In the genomic region with DNA sequence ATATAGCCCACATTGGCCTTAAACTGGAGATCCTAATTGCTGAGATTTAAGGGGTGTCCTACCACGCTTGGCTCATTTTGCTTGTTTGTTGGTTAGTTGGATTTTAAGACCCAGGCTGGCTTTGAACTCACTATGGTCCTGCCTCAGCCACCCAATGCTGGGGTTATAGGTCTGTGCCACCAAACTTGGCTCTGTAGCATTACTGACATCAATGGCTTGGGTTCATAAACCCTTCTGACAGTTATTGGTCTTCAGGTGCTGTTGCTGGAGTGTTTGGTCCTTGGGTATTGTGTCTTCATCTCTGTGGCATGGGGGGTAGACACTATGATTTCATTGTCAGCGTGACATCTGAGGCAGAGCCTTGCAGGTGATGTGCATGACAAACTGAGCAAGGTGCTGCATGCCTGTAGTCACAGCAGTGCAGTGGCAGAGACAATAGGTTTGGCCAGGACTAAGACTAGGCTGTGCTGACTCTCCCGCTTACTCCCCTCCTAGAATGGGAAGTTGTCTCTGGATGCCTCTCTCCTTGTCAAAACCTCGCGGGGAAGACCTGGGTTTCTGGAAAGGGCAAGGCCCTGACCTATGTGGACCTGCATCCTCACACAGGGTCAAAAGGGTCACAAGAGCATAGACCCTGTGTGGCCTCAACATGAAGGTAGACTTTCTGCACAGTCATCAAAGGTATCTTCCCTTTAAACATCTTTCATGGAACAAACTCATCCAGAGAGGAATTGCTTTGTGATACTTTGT, we compare ENCODE assay signal across 9 mouse cellular contexts. TPM values are rescaled to one million over a fixed set of nuclear protein-coding genes. Genes with fewer than 3 reads are reported as not detected.
DNase-seq lines count a peak whose midpoint lies in the region; ATAC-seq lines count a peak whose summit lies in the region.
"Had no signal": no experiment of that assay in that cellular context is flagged by ENCODE, and none has a peak within 500 bp of the region (broad histone marks: within the 10 kb centered on the region; RNA-seq: fewer than 3 reads in every experiment).

No protein-coding gene starts in this region.

- ATAC-seq in forebrain, embryonic 12.5 days (ENCODE audit: low FRiP score): 0 out of 2 replicates have a peak, but pooled peaks have one; percentile 14
- no peak; the same call in 1 of the 2 replicates for ATAC-seq in forebrain, embryonic 16.5 days
- 0 out of 2 replicates have a peak, but pooled peaks have one; percentile 22 for ATAC-seq in forebrain, embryonic 14.5 days
- ATAC-seq in midbrain, embryonic 11.5 days (ENCODE audit: low FRiP score): peak; percentile 17; the same call in 1 of the 2 replicates

- WGBS in forebrain, embryonic 12.5 days: 41% methylated on average over 5 of the region's 5 CpGs
- WGBS in forebrain, embryonic 16.5 days: 43% methylated on average over 5 of the region's 5 CpGs
- WGBS in forebrain, embryonic 14.5 days: 42% methylated on average over 5 of the region's 5 CpGs
- 48% methylated on average over 5 of the region's 5 CpGs for WGBS in midbrain, embryonic 11.5 days

- H3K4me3 ChIP-seq in forebrain, embryonic 12.5 days (replicated peaks): no peak overlapping the region
- H3K4me3 ChIP-seq in forebrain, embryonic 16.5 days (replicated peaks; ENCODE audit: low read length): no peak overlapping the region
- no peak overlapping the region for H3K4me3 ChIP-seq in forebrain, embryonic 14.5 days (ENCODE audit: low read depth, low read length)
- H3K4me3 ChIP-seq in midbrain, embryonic 11.5 days (ENCODE audit: low read depth, low read length): no peak overlapping the region

- H3K27me3 ChIP-seq in forebrain, embryonic 12.5 days: no peaks in the 10 kb centered on the region
- H3K27me3 ChIP-seq in forebrain, embryonic 16.5 days (replicated peaks; ENCODE audit: control insufficient read depth, insufficient read depth, low read length): no peaks in the 10 kb centered on the region
- no peaks in the 10 kb centered on the region for H3K27me3 ChIP-seq in forebrain, embryonic 14.5 days (replicated peaks; ENCODE audit: control insufficient read depth, insufficient read depth, low read length)
- H3K27me3 ChIP-seq in midbrain, embryonic 11.5 days (ENCODE audit: control insufficient read depth, insufficient read depth, low read length): no peaks in the 10 kb centered on the region

- DNase-seq in A20 (ENCODE audit: low read depth, low spot score): peak; percentile 13
- no peak for DNase-seq in forebrain, embryonic 14.5 days (ENCODE audit: low spot score)
- DNase-seq in midbrain, embryonic 11.5 days (ENCODE audit: low spot score, missing footprints): peak; percentile 74
- no peak for DNase-seq in adrenal gland, postnatal 10 days
- DNase-seq in right cerebral cortex, adult 18-20 months: no peak
- no peak for DNase-seq in layer of hippocampus, postnatal 14 days (ENCODE audit: low spot score in 2 of 2)

- peaks cover 92% of the 10 kb centered on the region for H3K9me3 ChIP-seq in forebrain, embryonic 12.5 days
- peaks cover 57% of the 10 kb centered on the region for H3K9me3 ChIP-seq in forebrain, embryonic 16.5 days (ENCODE audit: control insufficient read depth, low read length)
- peaks cover 71% of the 10 kb centered on the region for H3K9me3 ChIP-seq in forebrain, embryonic 14.5 days (replicated peaks; ENCODE audit: control insufficient read depth, low read length)
- peaks cover 83% of the 10 kb centered on the region for H3K9me3 ChIP-seq in midbrain, embryonic 11.5 days (ENCODE audit: control insufficient read depth, low read length)

- H3K4me2 ChIP-seq in forebrain, embryonic 12.5 days: no peak overlapping the region
- H3K4me2 ChIP-seq in forebrain, embryonic 16.5 days (ENCODE audit: low read length): no peak overlapping the region
- H3K4me2 ChIP-seq in forebrain, embryonic 14.5 days (ENCODE audit: low read length): no peak overlapping the region
- H3K4me2 ChIP-seq in midbrain, embryonic 11.5 days: no peak overlapping the region

- H3K36me3 ChIP-seq in forebrain, embryonic 12.5 days (replicated peaks): no peaks in the 10 kb centered on the region
- no peaks in the 10 kb centered on the region for H3K36me3 ChIP-seq in forebrain, embryonic 16.5 days (ENCODE audit: control insufficient read depth, insufficient read depth)
- H3K36me3 ChIP-seq in forebrain, embryonic 14.5 days (ENCODE audit: control insufficient read depth, insufficient read depth, low read length): no peaks in the 10 kb centered on the region
- no peaks in the 10 kb centered on the region for H3K36me3 ChIP-seq in midbrain, embryonic 11.5 days (ENCODE audit: control insufficient read depth, insufficient read depth, low read length)

- no peaks in the 10 kb centered on the region for H3K4me1 ChIP-seq in forebrain, embryonic 12.5 days
- H3K4me1 ChIP-seq in forebrain, embryonic 16.5 days (replicated peaks; ENCODE audit: control insufficient read depth, insufficient read depth, low read length): no peaks in the 10 kb centered on the region
- no peaks in the 10 kb centered on the region for H3K4me1 ChIP-seq in forebrain, embryonic 14.5 days (ENCODE audit: control insufficient read depth, insufficient read depth, low read length)
- no peaks in the 10 kb centered on the region for H3K4me1 ChIP-seq in midbrain, embryonic 11.5 days (ENCODE audit: control insufficient read depth, insufficient read depth, low read length)

- H3K27ac ChIP-seq in forebrain, embryonic 12.5 days: no peak overlapping the region
- no peak overlapping the region for H3K27ac ChIP-seq in forebrain, embryonic 16.5 days (ENCODE audit: low read length)
- H3K27ac ChIP-seq in forebrain, embryonic 14.5 days (ENCODE audit: low read depth, low read length): no peak overlapping the region
- H3K27ac ChIP-seq in midbrain, embryonic 11.5 days (ENCODE audit: low read depth, low read length): no peak overlapping the region

- H3K9ac ChIP-seq in forebrain, embryonic 12.5 days: no peak overlapping the region
- H3K9ac ChIP-seq in forebrain, embryonic 16.5 days (replicated peaks; ENCODE audit: low read depth, low read length): no peak overlapping the region
- H3K9ac ChIP-seq in forebrain, embryonic 14.5 days (ENCODE audit: low read length): no peak overlapping the region
- no peak overlapping the region for H3K9ac ChIP-seq in midbrain, embryonic 11.5 days (ENCODE audit: low read length)

RNA-seq across cellular contexts. Expression of a gene that starts 23.0 kb away (rescaled TPM):
- not detected in 2 replicates for polyA plus RNA-seq in forebrain, embryonic 12.5 days (2016; fragmentation: Nextera tagmentation; extraction: Ambion mirVana)
- 0.09 TPM in 1 of 2 replicates, not detected in the other for polyA plus RNA-seq in forebrain, embryonic 16.5 days (2015; fragmentation: Nextera tagmentation; extraction: Ambion mirVana)
- polyA plus RNA-seq in forebrain, embryonic 14.5 days (2014; fragmentation: Nextera tagmentation; extraction: Ambion mirVana): not detected in 2 replicates
- polyA plus RNA-seq in midbrain, embryonic 11.5 days (2014; fragmentation: Nextera tagmentation; extraction: Ambion mirVana): not detected in 2 replicates
- not detected for total RNA-seq in adrenal gland, postnatal 10 days (2021)
- total RNA-seq in layer of hippocampus, postnatal 14 days (2021): under 1 TPM; 0.25 to 0.57 TPM
- total RNA-seq: gastrocnemius, postnatal 4 days had no signal

RNA-seq across cellular contexts. Expression of a gene that starts 23.0 kb away (rescaled TPM):
- 209 and 210 TPM in 2 replicates for polyA plus RNA-seq in forebrain, embryonic 12.5 days (2016; fragmentation: Nextera tagmentation; extraction: Ambion mirVana)
- polyA plus RNA-seq in forebrain, embryonic 16.5 days (2015; fragmentation: Nextera tagmentation; extraction: Ambion mirVana): 121 TPM in 2 replicates
- 64.5 and 76.3 TPM in 2 replicates for polyA plus RNA-seq in forebrain, embryonic 14.5 days (2014; fragmentation: Nextera tagmentation; extraction: Ambion mirVana)
- polyA plus RNA-seq in midbrain, embryonic 11.5 days (2014; fragmentation: Nextera tagmentation; extraction: Ambion mirVana): 135 TPM in 2 replicates
- total RNA-seq in adrenal gland, postnatal 10 days (2021): 10 to 100 TPM; 63.8 to 91.9 TPM
- 10 to 100 TPM; 36.0 to 37.2 TPM for total RNA-seq in layer of hippocampus, postnatal 14 days (2021)

Comparison
In these comparisons a context has a peak if more than half of its experiments do, and no peak if none do; other contexts are left out.
1. DNase-seq: peak in A20 (single experiment) and midbrain, embryonic 11.5 days (single experiment); none in forebrain, embryonic 14.5 days (single experiment), adrenal gland, postnatal 10 days (single experiment), right cerebral cortex, adult 18-20 months (single experiment) and layer of hippocampus, postnatal 14 days (0 of 2).